Mouse (Mus musculus): ENCODE measurements around the gene Zfp879. TPM values are rescaled to one million over a fixed set of nuclear protein-coding genes. Genes with fewer than 3 reads are reported as not detected.

The Zfp879 gene
- 0.06 and 0.14 TPM in 2 replicates for polyA plus RNA-seq (2015; fragmentation: Nextera tagmentation; extraction: Ambion mirVana)

DNA sequence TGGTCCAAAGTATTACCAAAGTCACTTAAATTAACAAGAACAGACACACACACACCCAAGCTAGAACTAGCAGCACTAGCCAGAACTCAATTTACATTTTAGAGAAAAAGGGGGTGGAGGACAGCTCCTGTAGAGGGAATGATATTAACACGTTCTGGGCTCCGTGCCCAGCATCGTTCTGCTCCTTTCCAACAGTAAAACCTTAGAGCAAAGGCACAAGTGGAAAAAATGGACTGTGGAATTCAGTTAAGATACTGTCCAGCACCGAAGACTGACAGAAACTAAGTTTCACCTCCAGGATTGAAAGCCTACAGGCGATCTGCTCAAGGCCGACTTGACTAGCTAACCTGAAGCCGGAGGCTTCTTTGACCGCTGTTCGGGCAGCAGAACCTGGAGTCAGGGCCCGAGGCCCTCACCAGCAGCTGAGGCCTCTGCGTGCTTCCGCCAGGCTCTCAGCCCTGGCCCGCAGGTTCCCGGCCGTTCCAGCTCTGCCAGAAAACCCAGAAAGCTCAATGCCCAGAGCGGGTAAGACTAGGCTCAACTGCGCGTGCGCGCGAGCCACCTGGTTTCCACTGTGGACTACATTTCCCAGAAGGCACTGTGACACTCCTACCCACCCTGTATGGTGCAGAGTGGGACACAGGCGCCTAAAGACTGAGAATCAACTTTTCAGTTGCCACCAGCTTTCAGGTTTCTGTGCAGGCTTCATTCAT is at the start of gene Zfp879:
Gene Zfp879 (minus strand): TSS at position 530 of the 713 bp plus-strand sequence.
- Histone ChIP-seq H3K4me3 (replicated peaks) (peak within 1 kb of the TSS; percentile 50), H3K4me1 (replicated peaks) (0 out of 2 replicates have a peak, but pooled peaks cover 3% of the 10 kb centered on the region), H3K27ac (replicated peaks) (no peak within 1 kb of the TSS), H3K9ac (0 out of 2 replicates have a peak within 1 kb of the TSS, but pooled peaks have one; percentile 39), H3K4me2 (peak within 1 kb of the TSS; percentile 67), H3K9me3 (replicated peaks) (no peaks in the 10 kb centered on the region), H3K36me3 (replicated peaks) (no peaks in the 10 kb centered on the region), H3K27me3 (no peaks in the 10 kb centered on the region)
- peak; percentile 74 for ATAC-seq (ENCODE audit: insufficient read depth)
- WGBS (ENCODE audit: insufficient replicate concordance), result 22% methylated on average over 22 of the region's 22 CpGs

GRCm38 (mm10) chr11:50887390-50888128 is 46.2 kb upstream of the Zfp879 start, which contains the start of gene Zfp454:
Gene Zfp454 (minus strand): TSS chr11:50887651.
- peak; percentile 44; the same call in 1 of the 2 replicates for ATAC-seq (ENCODE audit: insufficient read depth)
- H3K4me2 ChIP-seq, result peak within 1 kb of the TSS; percentile 54
- H3K4me1 ChIP-seq (replicated peaks), result no peaks in the 10 kb centered on the region
- no peak within 1 kb of the TSS for H3K27ac ChIP-seq (replicated peaks)
- H3K36me3 ChIP-seq (replicated peaks), result no peaks in the 10 kb centered on the region
- H3K4me3 ChIP-seq (replicated peaks), result peak within 1 kb of the TSS; percentile 30
- H3K27me3 ChIP-seq, result no peaks in the 10 kb centered on the region
- H3K9ac ChIP-seq, result no peak within 1 kb of the TSS
- no peaks in the 10 kb centered on the region for H3K9me3 ChIP-seq (replicated peaks)
- 6% methylated on average over 26 of the region's 26 CpGs for whole genome bisulfite sequencing (ENCODE audit: insufficient replicate concordance)

DNA sequence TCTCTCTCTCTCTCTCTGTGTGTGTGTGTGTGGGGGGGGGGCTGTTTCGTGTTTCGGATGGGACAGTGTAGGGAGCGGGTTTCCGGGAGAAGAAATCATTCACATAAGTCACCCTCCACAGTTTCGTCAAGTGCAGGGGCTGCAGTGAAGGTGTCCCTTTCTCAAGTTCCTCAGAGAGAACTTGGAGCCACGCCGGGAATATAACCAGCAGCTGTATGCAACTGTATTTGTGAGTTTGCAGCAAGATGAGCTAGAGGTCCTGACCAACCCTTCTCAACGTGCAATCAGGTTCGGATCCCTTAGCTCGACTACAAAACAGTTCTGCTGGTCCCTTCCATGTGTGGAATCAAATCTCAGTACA is 45.6 kb upstream of the Zfp879 start:
- Histone ChIP-seq H3K9me3 (replicated peaks) (no peaks in the 10 kb centered on the region), H3K4me1 (replicated peaks) (no peaks in the 10 kb centered on the region)
- ATAC-seq (ENCODE audit: insufficient read depth), result no peak

GRCm38 (mm10) chr11:50886231-50886932 is 45.0 kb upstream of the Zfp879 start:
- H3K27me3 ChIP-seq, result no peaks in the 10 kb centered on the region
- no peak for ATAC-seq (ENCODE audit: insufficient read depth)
- H3K4me2 ChIP-seq, result peak overlapping the region; percentile 54; the same call in 1 of the 2 replicates
- H3K27ac ChIP-seq (replicated peaks), result no peak overlapping the region
- no peak overlapping the region for H3K4me3 ChIP-seq (replicated peaks)
- no peaks in the 10 kb centered on the region for H3K4me1 ChIP-seq (replicated peaks)
- H3K36me3 ChIP-seq (replicated peaks), result no peaks in the 10 kb centered on the region
- no peak overlapping the region for H3K9ac ChIP-seq
- no peaks in the 10 kb centered on the region for H3K9me3 ChIP-seq (replicated peaks)
- WGBS (ENCODE audit: insufficient replicate concordance), result 49% methylated on average over 8 of the region's 8 CpGs

More for the DNA sequence above, 45.6 kb upstream of the Zfp879 start:
- WGBS (ENCODE audit: insufficient replicate concordance), result 14% methylated on average over 10 of the region's 10 CpGs
- no peak overlapping the region for H3K9ac ChIP-seq
- H3K27me3 ChIP-seq, result no peaks in the 10 kb centered on the region
- H3K36me3 ChIP-seq (replicated peaks), result no peaks in the 10 kb centered on the region
- peak overlapping the region; percentile 30 for H3K4me3 ChIP-seq (replicated peaks)
- H3K4me2 ChIP-seq, result peak overlapping the region; percentile 54
- no peak overlapping the region for H3K27ac ChIP-seq (replicated peaks)

GRCm38 (mm10) chr11:50883756-50884155 is 42.4 kb upstream of the Zfp879 start:
- 42% methylated on average over 3 of the region's 3 CpGs for WGBS (ENCODE audit: insufficient replicate concordance)
- Histone ChIP-seq H3K27ac (replicated peaks) (no peak overlapping the region), H3K4me2 (no peak overlapping the region), H3K9me3 (replicated peaks) (no peaks in the 10 kb centered on the region), H3K4me1 (replicated peaks) (no peaks in the 10 kb centered on the region), H3K27me3 (no peaks in the 10 kb centered on the region), H3K9ac (no peak overlapping the region), H3K36me3 (replicated peaks) (no peaks in the 10 kb centered on the region), H3K4me3 (replicated peaks) (no peak overlapping the region)
- no peak for ATAC-seq (ENCODE audit: insufficient read depth)

DNA sequence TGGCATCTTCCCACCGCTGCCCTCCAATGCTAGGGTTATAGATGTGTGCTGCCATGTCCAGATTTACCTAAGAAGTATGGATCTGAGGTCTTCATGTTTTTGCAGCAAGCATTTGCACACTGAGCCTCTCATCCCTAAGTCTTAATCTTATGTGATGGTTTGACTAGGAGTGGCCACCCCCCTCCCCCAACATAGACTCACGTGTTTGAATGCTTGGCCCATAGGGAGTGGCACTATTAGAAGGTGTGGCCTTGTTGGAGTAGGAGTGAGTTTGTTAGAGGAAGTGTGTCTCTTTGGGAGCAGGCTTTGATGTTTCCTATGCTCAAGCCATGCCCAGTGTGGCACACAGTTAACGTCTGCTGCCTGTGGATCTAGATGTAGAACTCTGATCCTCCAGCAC is 37.3 kb upstream of the Zfp879 start:
- Histone ChIP-seq H3K9me3 (replicated peaks) (no peaks in the 10 kb centered on the region), H3K4me3 (replicated peaks) (no peak overlapping the region), H3K27ac (replicated peaks) (no peak overlapping the region), H3K4me2 (no peak overlapping the region), H3K9ac (no peak overlapping the region), H3K27me3 (no peaks in the 10 kb centered on the region), H3K36me3 (replicated peaks) (peaks cover 5% of the 10 kb centered on the region; the same call in 1 of the 2 replicates), H3K4me1 (replicated peaks) (no peaks in the 10 kb centered on the region)
- ATAC-seq (ENCODE audit: insufficient read depth), result no peak
- 65% methylated on average over 3 of the region's 3 CpGs for WGBS (ENCODE audit: insufficient replicate concordance)

DNA sequence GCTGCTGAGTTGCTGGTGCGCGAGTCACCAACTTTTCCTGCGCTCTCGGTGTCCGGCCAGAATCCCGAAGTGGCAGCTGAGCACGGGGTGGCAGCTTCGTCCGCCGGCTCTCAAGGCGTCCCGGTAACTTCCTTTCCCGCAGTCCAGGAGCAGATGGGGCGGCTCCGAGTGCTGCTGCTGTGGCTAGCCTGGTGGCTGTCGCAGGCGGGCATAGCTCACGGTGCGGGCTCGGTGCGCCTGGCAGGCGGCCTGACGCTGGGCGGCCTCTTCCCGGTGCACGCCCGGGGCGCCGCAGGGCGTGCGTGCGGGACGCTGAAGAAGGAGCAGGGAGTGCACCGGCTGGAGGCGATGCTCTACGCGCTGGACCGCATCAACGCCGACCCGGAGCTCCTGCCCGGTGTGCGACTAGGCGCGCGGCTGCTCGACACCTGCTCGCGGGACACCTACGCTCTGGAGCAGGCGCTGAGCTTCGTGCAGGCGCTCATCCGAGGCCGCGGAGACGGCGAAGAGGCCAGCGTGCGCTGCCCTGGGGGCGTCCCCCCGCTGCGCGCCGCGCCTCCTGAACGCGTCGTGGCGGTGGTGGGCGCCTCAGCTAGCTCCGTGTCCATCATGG is 9.7 kb upstream of the Zfp879 start:
- Histone ChIP-seq H3K4me3 (replicated peaks) (0 out of 2 replicates have a peak overlapping the region, but pooled peaks have one; percentile 18), H3K4me2 (peak overlapping the region; percentile 48), H3K36me3 (replicated peaks) (no peaks in the 10 kb centered on the region), H3K9me3 (replicated peaks) (no peaks in the 10 kb centered on the region), H3K27ac (replicated peaks) (no peak overlapping the region), H3K27me3 (peaks cover 61% of the 10 kb centered on the region), H3K9ac (no peak overlapping the region), H3K4me1 (replicated peaks) (no peaks in the 10 kb centered on the region; the same call in 1 of the 2 replicates)
- no peak for ATAC-seq (ENCODE audit: insufficient read depth)
- under 1% methylated on average over 67 of the region's 72 CpGs for WGBS (ENCODE audit: insufficient replicate concordance)

DNA sequence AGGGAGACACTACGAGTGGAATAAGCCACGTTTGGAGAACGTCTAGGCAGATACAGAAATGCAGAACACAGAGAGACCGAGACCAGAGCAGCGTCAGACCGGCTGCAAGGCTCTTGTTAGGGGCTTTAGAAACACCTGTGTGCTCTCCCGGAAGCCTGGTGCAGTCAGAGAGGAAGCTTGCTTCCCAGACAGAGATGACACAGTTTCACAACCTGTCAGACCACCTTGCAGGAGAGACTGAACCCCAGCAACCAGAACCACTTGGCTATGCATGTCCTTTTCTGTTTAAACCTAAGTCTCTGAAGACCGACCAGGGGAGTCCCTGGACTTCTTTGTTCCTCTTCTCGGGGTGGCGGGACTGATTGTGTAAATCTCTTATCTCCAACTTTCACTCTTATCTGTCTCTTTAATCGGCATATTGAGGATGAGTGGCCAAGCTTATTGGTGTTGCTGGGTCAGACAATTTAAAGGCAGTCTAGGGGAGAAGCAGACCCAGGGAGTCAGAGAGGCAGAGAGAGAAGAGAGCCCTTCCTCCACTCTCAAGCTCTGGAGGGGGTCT is 8.9 kb upstream of the Zfp879 start, which contains the start of gene Grm6:
Gene Grm6 (plus strand): TSS at position 509 of the 559 bp plus-strand sequence.
- Histone ChIP-seq H3K27ac (replicated peaks) (no peak within 1 kb of the TSS), H3K4me3 (replicated peaks) (0 out of 2 replicates have a peak within 1 kb of the TSS, but pooled peaks have one; percentile 18), H3K27me3 (peaks cover 61% of the 10 kb centered on the region), H3K4me2 (peak within 1 kb of the TSS; percentile 48), H3K36me3 (replicated peaks) (no peaks in the 10 kb centered on the region), H3K9me3 (replicated peaks) (no peaks in the 10 kb centered on the region), H3K9ac (no peak within 1 kb of the TSS), H3K4me1 (replicated peaks) (no peaks in the 10 kb centered on the region; the same call in 1 of the 2 replicates)
- 2% methylated on average over 11 of the region's 11 CpGs for WGBS (ENCODE audit: insufficient replicate concordance)
- ATAC-seq (ENCODE audit: insufficient read depth), result no peak

GRCm38 (mm10) chr11:50849310-50849709 is 8.0 kb upstream of the Zfp879 start:
- Histone ChIP-seq H3K4me3 (replicated peaks) (no peak overlapping the region), H3K27me3 (peaks cover 61% of the 10 kb centered on the region), H3K9ac (no peak overlapping the region), H3K9me3 (replicated peaks) (no peaks in the 10 kb centered on the region), H3K4me1 (replicated peaks) (no peaks in the 10 kb centered on the region; the same call in 1 of the 2 replicates), H3K36me3 (replicated peaks) (no peaks in the 10 kb centered on the region), H3K27ac (replicated peaks) (no peak overlapping the region), H3K4me2 (no peak overlapping the region)
- no peak for ATAC-seq (ENCODE audit: insufficient read depth)
- WGBS (ENCODE audit: insufficient replicate concordance), result 1% methylated on average over 10 of the region's 10 CpGs

- Histone ChIP-seq H3K9ac (no peak overlapping the region), H3K4me1 (replicated peaks) (no peaks in the 10 kb centered on the region; the same call in 1 of the 2 replicates), H3K9me3 (replicated peaks) (no peaks in the 10 kb centered on the region), H3K27me3 (peaks cover 61% of the 10 kb centered on the region), H3K36me3 (replicated peaks) (no peaks in the 10 kb centered on the region), H3K27ac (replicated peaks) (no peak overlapping the region), H3K4me2 (no peak overlapping the region), H3K4me3 (replicated peaks) (no peak overlapping the region)
- no peak for ATAC-seq (ENCODE audit: insufficient read depth)
- 29% methylated on average over 3 of the region's 3 CpGs for WGBS (ENCODE audit: insufficient replicate concordance)
Measured at GRCm38 (mm10) chr11:50848520-50849137, 7.3 kb upstream of the Zfp879 start.
